Comparison of ENCODE assay signal across 10 mouse cellular contexts in genomic region chr16:88851450-88851849, GRCm38 (mm10). TPM values are rescaled to one million over a fixed set of nuclear protein-coding genes. Genes with fewer than 3 reads are reported as not detected.
DNase-seq lines count a peak whose midpoint lies in the region; TF ChIP-seq lines count a peak whose summit lies in the region.
"Had no signal": no experiment of that assay in that cellular context is flagged by ENCODE, and none has a peak within 500 bp of the region (broad histone marks: within the 10 kb centered on the region; RNA-seq: fewer than 3 reads in every experiment).

No protein-coding gene starts in this region.

- 13% methylated on average over 5 of the region's 5 CpGs for WGBS in heart, embryonic 10.5 days
- 12% methylated on average over 5 of the region's 5 CpGs for WGBS in thymus, adult 2 months
- 12% methylated on average over 5 of the region's 5 CpGs for WGBS in small intestine, adult 2 months

- H3K4me1 ChIP-seq in heart, embryonic 10.5 days = no peaks in the 10 kb centered on the region
- no peaks in the 10 kb centered on the region for H3K4me1 ChIP-seq in thymus, adult 2 months (replicated peaks; ENCODE audit: control insufficient read depth, insufficient read depth, low read length)
- no peaks in the 10 kb centered on the region for H3K4me1 ChIP-seq in cortical plate, adult 2 months (ENCODE audit: control insufficient read depth, insufficient read depth, low read length)
- no peaks in the 10 kb centered on the region for H3K4me1 ChIP-seq in small intestine, adult 2 months (ENCODE audit: control insufficient read depth, insufficient read depth, insufficient read length, low read length)
- H3K4me1 ChIP-seq: embryonic facial prominence, embryonic 15.5 days; lung, embryonic 15.5 days had no signal

- no peaks in the 10 kb centered on the region for H3K9me3 ChIP-seq in heart, embryonic 10.5 days
- H3K9me3 ChIP-seq: embryonic facial prominence, embryonic 15.5 days; lung, embryonic 15.5 days had no signal

- TF ChIP-seq POLR2A in thymus, adult 2 months (IDR thresholded peaks at IDR 0.05; ENCODE audit: control insufficient read depth, extremely low read depth, insufficient read depth, low read length, poor library complexity) = no peak
- no peak for TF ChIP-seq POLR2A in cortical plate, adult 2 months (IDR thresholded peaks at IDR 0.05; ENCODE audit: extremely low read depth, insufficient read depth, low read length)
- no peak for TF ChIP-seq POLR2A in small intestine, adult 2 months (IDR thresholded peaks at IDR 0.05; ENCODE audit: low read depth, low read length)

- H3K27ac ChIP-seq in heart, embryonic 10.5 days = no peak overlapping the region
- H3K27ac ChIP-seq in thymus, adult 2 months (ENCODE audit: control insufficient read depth, insufficient read depth, low read length) = no peak overlapping the region
- no peak overlapping the region for H3K27ac ChIP-seq in cortical plate, adult 2 months (ENCODE audit: insufficient read depth, low read length)
- H3K27ac ChIP-seq in small intestine, adult 2 months (ENCODE audit: insufficient read depth, low read depth, low read length) = no peak overlapping the region
- H3K27ac ChIP-seq: embryonic facial prominence, embryonic 15.5 days; lung, embryonic 15.5 days had no signal

- H3K4me3 ChIP-seq in heart, embryonic 10.5 days = no peak overlapping the region
- H3K4me3 ChIP-seq in thymus, adult 2 months (ENCODE audit: control insufficient read depth, insufficient read depth, low read length) = no peak overlapping the region
- no peak overlapping the region for H3K4me3 ChIP-seq in cortical plate, adult 2 months (ENCODE audit: insufficient read depth, low read length)
- H3K4me3 ChIP-seq in small intestine, adult 2 months (ENCODE audit: low read depth, low read length) = no peak overlapping the region
- H3K4me3 ChIP-seq: embryonic facial prominence, embryonic 15.5 days; lung, embryonic 15.5 days had no signal

- no peaks in the 10 kb centered on the region for H3K27me3 ChIP-seq in heart, embryonic 10.5 days (ENCODE audit: insufficient read depth, poor library complexity, severe bottlenecking)
- no peaks in the 10 kb centered on the region for H3K27me3 ChIP-seq in thymus, adult 2 months (ENCODE audit: control insufficient read depth, insufficient read depth, low read length)
- H3K27me3 ChIP-seq in small intestine, adult 2 months (ENCODE audit: control insufficient read depth, insufficient read depth, low read length) = no peaks in the 10 kb centered on the region
- H3K27me3 ChIP-seq: embryonic facial prominence, embryonic 15.5 days; lung, embryonic 15.5 days had no signal

- no peaks in the 10 kb centered on the region for H3K36me3 ChIP-seq in heart, embryonic 10.5 days
- H3K36me3 ChIP-seq in thymus, adult 2 months (ENCODE audit: control insufficient read depth, insufficient read depth, low read length) = no peaks in the 10 kb centered on the region
- no peaks in the 10 kb centered on the region for H3K36me3 ChIP-seq in small intestine, adult 2 months (ENCODE audit: control insufficient read depth, insufficient read depth, low read length)
- H3K36me3 ChIP-seq: embryonic facial prominence, embryonic 15.5 days; lung, embryonic 15.5 days had no signal

- peak; percentile 8 for DNase-seq in heart, postnatal 4 days
- DNase-seq in heart, embryonic 10.5 days (ENCODE audit: low spot score) = no peak
- peak; percentile 18 for DNase-seq in thymus, postnatal 14 days
- no peak for DNase-seq in thymus, adult 2 months
- DNase-seq in frontal cortex, postnatal 14 days (ENCODE audit: low spot score in 2 of 2) = no peak
- DNase-seq in frontal cortex, postnatal 25 days (ENCODE audit: low spot score in 2 of 2) = no peak

- TF ChIP-seq CTCF in thymus, adult 2 months (IDR thresholded peaks at IDR 0.05; ENCODE audit: borderline replicate concordance, control insufficient read depth, extremely low read depth, insufficient read depth, low read length, poor library complexity) = no peak
- peak; percentile 52; the same call in 1 of the 2 replicates for TF ChIP-seq CTCF in cortical plate, adult 2 months (IDR thresholded peaks at IDR 0.05; ENCODE audit: extremely low read depth, insufficient read depth, low read length)
- TF ChIP-seq CTCF in small intestine, adult 2 months (IDR thresholded peaks at IDR 0.05; ENCODE audit: extremely low read depth, insufficient read length, insufficient replicate concordance, low read depth, low read length) = peak; percentile 36; the same call in 1 of the 2 replicates

RNA-seq across cellular contexts. Expression of gene Krtap19-1, which starts 17.8 kb away (rescaled TPM):
- total RNA-seq in heart, postnatal 4 days (2021) = not detected
- polyA plus RNA-seq in heart, embryonic 10.5 days (2016; fragmentation: Nextera tagmentation; extraction: Ambion mirVana) = not detected in 2 replicates
- polyA plus RNA-seq in thymus, adult 2 months (2012; rRNA removed) = not detected in 2 replicates
- not detected in 2 replicates for polyA plus RNA-seq in cortical plate, adult 2 months (2012; rRNA removed)
- not detected in 2 replicates for polyA plus RNA-seq in small intestine, adult 2 months (2012; rRNA removed)
- polyA plus RNA-seq: embryonic facial prominence, embryonic 15.5 days; lung, embryonic 15.5 days had no signal

RNA-seq across cellular contexts. Expression of gene Krtap19-2, which starts 22.6 kb away (rescaled TPM):
- total RNA-seq in heart, postnatal 4 days (2021) = not detected
- not detected in 2 replicates for polyA plus RNA-seq in heart, embryonic 10.5 days (2016; fragmentation: Nextera tagmentation; extraction: Ambion mirVana)
- not detected in 2 replicates for polyA plus RNA-seq in thymus, adult 2 months (2012; rRNA removed)
- polyA plus RNA-seq in cortical plate, adult 2 months (2012; rRNA removed) = not detected in 2 replicates
- polyA plus RNA-seq in small intestine, adult 2 months (2012; rRNA removed) = not detected in 2 replicates
- polyA plus RNA-seq: embryonic facial prominence, embryonic 15.5 days; lung, embryonic 15.5 days had no signal

RNA-seq across cellular contexts. Expression of gene Krtap14, which starts 25.5 kb away (rescaled TPM):
- total RNA-seq in heart, postnatal 4 days (2021) = not detected
- not detected in 2 replicates for polyA plus RNA-seq in heart, embryonic 10.5 days (2016; fragmentation: Nextera tagmentation; extraction: Ambion mirVana)
- polyA plus RNA-seq in thymus, adult 2 months (2012; rRNA removed) = not detected in 2 replicates
- polyA plus RNA-seq in cortical plate, adult 2 months (2012; rRNA removed) = not detected in 2 replicates
- not detected in 2 replicates for polyA plus RNA-seq in small intestine, adult 2 months (2012; rRNA removed)
- polyA plus RNA-seq: embryonic facial prominence, embryonic 15.5 days; lung, embryonic 15.5 days had no signal

RNA-seq across cellular contexts. Expression of gene Krtap19-3, which starts 26.4 kb away (rescaled TPM):
- not detected for total RNA-seq in heart, postnatal 4 days (2021)
- not detected in 2 replicates for polyA plus RNA-seq in heart, embryonic 10.5 days (2016; fragmentation: Nextera tagmentation; extraction: Ambion mirVana)
- polyA plus RNA-seq in thymus, adult 2 months (2012; rRNA removed) = not detected in 2 replicates
- polyA plus RNA-seq in cortical plate, adult 2 months (2012; rRNA removed) = not detected in 2 replicates
- polyA plus RNA-seq in small intestine, adult 2 months (2012; rRNA removed) = not detected in 2 replicates
- polyA plus RNA-seq: embryonic facial prominence, embryonic 15.5 days; lung, embryonic 15.5 days had no signal

RNA-seq across cellular contexts. Expression of gene Krtap15, which starts 31.4 kb away (rescaled TPM):
- not detected for total RNA-seq in heart, postnatal 4 days (2021)
- not detected in 2 replicates for polyA plus RNA-seq in heart, embryonic 10.5 days (2016; fragmentation: Nextera tagmentation; extraction: Ambion mirVana)
- not detected in 2 replicates for polyA plus RNA-seq in thymus, adult 2 months (2012; rRNA removed)
- polyA plus RNA-seq in cortical plate, adult 2 months (2012; rRNA removed) = not detected in 2 replicates
- not detected in 2 replicates for polyA plus RNA-seq in small intestine, adult 2 months (2012; rRNA removed)
- polyA plus RNA-seq: embryonic facial prominence, embryonic 15.5 days; lung, embryonic 15.5 days had no signal

Comparison
In these comparisons a context has a peak if more than half of its experiments do, and no peak if none do; other contexts are left out.
1. DNase-seq: peak in heart, postnatal 4 days (single experiment) and thymus, postnatal 14 days (single experiment); none in heart, embryonic 10.5 days (single experiment), thymus, adult 2 months (single experiment), frontal cortex, postnatal 14 days (0 of 2) and frontal cortex, postnatal 25 days (0 of 2).